In genomic region chr10:79702970-79703369, GRCm38 (mm10) we compare ENCODE assay signal across 10 mouse cellular contexts. TPM values are rescaled to one million over a fixed set of nuclear protein-coding genes. Genes with fewer than 3 reads are reported as not detected.
"Had no signal": no experiment of that assay in that cellular context is flagged by ENCODE, and none has a peak within 500 bp of the region (broad histone marks: within the 10 kb centered on the region; RNA-seq: fewer than 3 reads in every experiment).

No protein-coding gene starts in this region.

RNA-seq across cellular contexts. Expression of gene Hcn2, which starts 13.5 kb away (rescaled TPM):
- total RNA-seq: megakaryocyte progenitor cell, adult 5-6 weeks; monocyte, adult 5-6 weeks had no signal
- polyA plus RNA-seq: limb, embryonic 11.5 days; limb, embryonic 13.5 days; liver, embryonic 11.5 days; liver, embryonic 13.5 days; liver, embryonic 16.5 days; lung, embryonic 14.5 days; lung, embryonic 16.5 days had no signal

RNA-seq across cellular contexts. Expression of gene Gzmm, which starts 14.2 kb away (rescaled TPM):
- polyA plus RNA-seq: macrophage had no signal
